Mouse (Mus musculus): ENCODE measurements around the gene Usp49. TPM values are rescaled to one million over a fixed set of nuclear protein-coding genes. Genes with fewer than 3 reads are reported as not detected.

The Usp49 gene
- polyA plus RNA-seq (2012; rRNA removed), result 67.0 and 80.5 TPM in 2 replicates

- Histone ChIP-seq H3K27ac (ENCODE audit: control insufficient read depth, insufficient read depth, low read depth, low read length) (peak within 1 kb of the TSS; percentile 81), H3K36me3 (ENCODE audit: control insufficient read depth, insufficient read depth, low read length) (no peaks in the 10 kb centered on the region; the same call in 1 of the 2 replicates), H3K4me3 (ENCODE audit: control insufficient read depth, low read depth, low read length) (peak within 1 kb of the TSS; percentile 97), H3K27me3 (ENCODE audit: control insufficient read depth, insufficient read depth, low read length) (no peaks in the 10 kb centered on the region), H3K4me1 (ENCODE audit: control insufficient read depth, insufficient read depth, low read length) (peaks cover 8% of the 10 kb centered on the region)
- TF ChIP-seq POLR2A (IDR thresholded peaks at IDR 0.05; ENCODE audit: control insufficient read depth, low read depth, low read length) (no peak), CTCF (IDR thresholded peaks at IDR 0.05; ENCODE audit: control insufficient read depth, insufficient read depth, insufficient replicate concordance, low read depth, low read length) (no peak)
Measured at GRCm38 (mm10) chr17:47630678-47631065, at the start of gene Usp49. TSS of gene Usp49 (plus strand) at chr17:47630690.

DNA sequence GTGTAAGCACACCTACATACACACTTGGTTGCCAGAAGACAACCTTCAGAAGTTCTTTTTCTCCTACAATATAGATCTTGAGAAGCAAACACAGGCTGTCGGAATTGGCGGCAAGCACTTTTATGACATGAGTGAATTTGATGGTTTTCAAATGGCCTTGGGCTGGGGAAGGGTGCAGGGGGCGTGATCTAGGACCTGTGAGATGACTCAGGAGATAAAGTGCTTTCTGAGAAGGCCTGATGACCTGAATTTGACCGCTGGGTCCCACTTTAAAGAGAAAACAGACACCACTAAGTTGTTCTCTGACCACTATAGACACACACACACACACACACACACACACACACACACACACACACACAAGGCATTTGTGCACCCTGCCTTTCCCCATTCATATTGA is 49.5 kb upstream of the Usp49 start:
- Histone ChIP-seq H3K36me3 (ENCODE audit: control insufficient read depth, insufficient read depth, low read length) (no peaks in the 10 kb centered on the region), H3K4me3 (ENCODE audit: control insufficient read depth, low read depth, low read length) (no peak overlapping the region), H3K4me1 (ENCODE audit: control insufficient read depth, insufficient read depth, low read length) (no peaks in the 10 kb centered on the region), H3K27ac (ENCODE audit: control insufficient read depth, insufficient read depth, low read depth, low read length) (no peak overlapping the region), H3K27me3 (ENCODE audit: control insufficient read depth, insufficient read depth, low read length) (no peaks in the 10 kb centered on the region)
- no peak for TF ChIP-seq POLR2A (IDR thresholded peaks at IDR 0.05; ENCODE audit: control insufficient read depth, low read depth, low read length)
- no peak for TF ChIP-seq CTCF (IDR thresholded peaks at IDR 0.05; ENCODE audit: control insufficient read depth, insufficient read depth, insufficient replicate concordance, low read depth, low read length)

DNA sequence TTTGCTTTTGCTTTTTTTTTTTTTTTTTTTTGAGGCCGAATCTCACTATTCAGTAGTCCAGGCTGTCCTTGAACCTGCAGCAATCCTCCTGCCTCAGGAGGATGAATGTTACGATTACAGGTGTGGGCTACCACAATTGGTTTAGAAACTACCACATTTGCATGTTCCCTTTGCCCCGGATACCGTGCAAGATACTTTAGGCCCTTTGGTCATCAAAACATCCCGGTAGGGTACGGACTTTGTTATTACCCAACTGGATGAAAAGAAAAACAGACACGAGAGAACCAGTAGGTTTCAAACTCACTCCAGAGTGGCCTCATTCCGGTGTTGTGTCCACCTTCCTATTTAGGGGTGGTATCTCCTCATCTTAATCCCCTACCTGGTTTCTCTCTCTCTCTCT is 42.0 kb upstream of the Usp49 start:
- Histone ChIP-seq H3K4me3 (ENCODE audit: control insufficient read depth, low read depth, low read length) (no peak overlapping the region), H3K27me3 (ENCODE audit: control insufficient read depth, insufficient read depth, low read length) (no peaks in the 10 kb centered on the region), H3K36me3 (ENCODE audit: control insufficient read depth, insufficient read depth, low read length) (no peaks in the 10 kb centered on the region), H3K27ac (ENCODE audit: control insufficient read depth, insufficient read depth, low read depth, low read length) (no peak overlapping the region), H3K4me1 (ENCODE audit: control insufficient read depth, insufficient read depth, low read length) (peaks cover 4% of the 10 kb centered on the region; the same call in 1 of the 2 replicates)
- TF ChIP-seq POLR2A (IDR thresholded peaks at IDR 0.05; ENCODE audit: control insufficient read depth, low read depth, low read length) (no peak), CTCF (IDR thresholded peaks at IDR 0.05; ENCODE audit: control insufficient read depth, insufficient read depth, insufficient replicate concordance, low read depth, low read length) (no peak)

GRCm38 (mm10) chr17:47591073-47591472 is 39.4 kb upstream of the Usp49 start:
- H3K4me3 ChIP-seq (ENCODE audit: control insufficient read depth, low read depth, low read length), result peak overlapping the region; percentile 82
- peaks cover 23% of the 10 kb centered on the region for H3K4me1 ChIP-seq (ENCODE audit: control insufficient read depth, insufficient read depth, low read length)
- TF ChIP-seq CTCF (IDR thresholded peaks at IDR 0.05; ENCODE audit: control insufficient read depth, insufficient read depth, insufficient replicate concordance, low read depth, low read length), result no peak
- TF ChIP-seq POLR2A (IDR thresholded peaks at IDR 0.05; ENCODE audit: control insufficient read depth, low read depth, low read length), result no peak
- no peaks in the 10 kb centered on the region for H3K36me3 ChIP-seq (ENCODE audit: control insufficient read depth, insufficient read depth, low read length)
- H3K27me3 ChIP-seq (ENCODE audit: control insufficient read depth, insufficient read depth, low read length), result no peaks in the 10 kb centered on the region
- H3K27ac ChIP-seq (ENCODE audit: control insufficient read depth, insufficient read depth, low read depth, low read length), result no peak overlapping the region

DNA sequence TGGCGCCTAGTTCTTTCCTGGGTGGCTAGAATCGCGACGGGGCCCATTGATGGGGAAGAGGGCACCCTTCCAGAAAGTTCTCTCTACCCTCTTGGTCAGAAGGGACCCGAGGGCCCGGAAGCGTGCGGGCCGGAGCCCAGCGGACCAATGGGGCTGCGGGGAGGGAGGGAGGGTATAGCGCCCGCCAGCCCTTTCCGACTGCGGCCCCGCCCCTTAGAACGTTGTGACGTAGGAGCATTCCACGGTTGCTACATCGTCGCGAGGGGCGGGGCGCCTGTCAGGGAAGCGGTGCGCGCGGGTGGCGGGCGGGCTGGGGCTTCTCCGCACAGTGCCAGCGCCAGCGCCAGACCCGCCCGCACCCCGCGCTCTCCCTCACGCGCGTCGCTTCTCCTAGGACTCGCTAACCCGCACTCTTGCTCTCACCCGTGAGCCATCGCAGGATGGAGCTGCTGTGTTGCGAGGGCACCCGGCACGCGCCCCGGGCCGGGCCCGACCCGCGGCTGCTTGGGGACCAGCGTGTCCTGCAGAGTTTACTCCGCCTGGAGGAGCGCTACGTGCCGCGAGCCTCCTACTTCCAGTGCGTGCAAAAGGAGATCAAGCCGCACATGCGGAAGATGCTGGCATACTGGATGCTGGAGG is 37.2 kb upstream of the Usp49 start:
- H3K4me1 ChIP-seq (ENCODE audit: control insufficient read depth, insufficient read depth, low read length), result peaks cover 29% of the 10 kb centered on the region

DNA sequence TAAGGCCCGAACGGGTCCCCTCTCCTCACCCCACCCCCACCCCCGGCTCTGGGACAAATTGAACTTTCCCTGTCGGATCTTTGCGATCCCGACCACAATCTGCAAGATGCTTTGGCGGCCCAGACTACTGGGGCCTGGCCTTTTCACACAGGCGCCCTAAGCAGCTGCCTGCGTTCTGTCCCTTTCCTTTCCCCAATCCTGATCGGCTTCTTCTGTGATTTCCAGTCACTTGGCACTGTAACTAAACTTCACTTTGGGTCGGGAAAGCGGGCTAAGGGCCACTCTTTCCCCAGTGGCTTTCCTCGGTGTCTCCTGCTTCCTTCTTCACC is 36.7 kb upstream of the Usp49 start:
- TF ChIP-seq CTCF (IDR thresholded peaks at IDR 0.05; ENCODE audit: control insufficient read depth, insufficient read depth, insufficient replicate concordance, low read depth, low read length), result no peak
- TF ChIP-seq POLR2A (IDR thresholded peaks at IDR 0.05; ENCODE audit: control insufficient read depth, low read depth, low read length), result no peak
- Histone ChIP-seq H3K27me3 (ENCODE audit: control insufficient read depth, insufficient read depth, low read length) (no peaks in the 10 kb centered on the region), H3K4me1 (ENCODE audit: control insufficient read depth, insufficient read depth, low read length) (peaks cover 29% of the 10 kb centered on the region), H3K27ac (ENCODE audit: control insufficient read depth, insufficient read depth, low read depth, low read length) (peak overlapping the region; percentile 65), H3K36me3 (ENCODE audit: control insufficient read depth, insufficient read depth, low read length) (no peaks in the 10 kb centered on the region), H3K4me3 (ENCODE audit: control insufficient read depth, low read depth, low read length) (peak overlapping the region; percentile 82)

More for the DNA sequence above, 37.2 kb upstream of the Usp49 start:
- no peaks in the 10 kb centered on the region for H3K36me3 ChIP-seq (ENCODE audit: control insufficient read depth, insufficient read depth, low read length)
- H3K27me3 ChIP-seq (ENCODE audit: control insufficient read depth, insufficient read depth, low read length), result no peaks in the 10 kb centered on the region
- peak overlapping the region; percentile 82 for H3K4me3 ChIP-seq (ENCODE audit: control insufficient read depth, low read depth, low read length)
- TF ChIP-seq POLR2A (IDR thresholded peaks at IDR 0.05; ENCODE audit: control insufficient read depth, low read depth, low read length) (0 out of 2 replicates have a peak, but pooled peaks have one; percentile 8), CTCF (IDR thresholded peaks at IDR 0.05; ENCODE audit: control insufficient read depth, insufficient read depth, insufficient replicate concordance, low read depth, low read length) (no peak)
- peak overlapping the region; percentile 54 for H3K27ac ChIP-seq (ENCODE audit: control insufficient read depth, insufficient read depth, low read depth, low read length)

DNA sequence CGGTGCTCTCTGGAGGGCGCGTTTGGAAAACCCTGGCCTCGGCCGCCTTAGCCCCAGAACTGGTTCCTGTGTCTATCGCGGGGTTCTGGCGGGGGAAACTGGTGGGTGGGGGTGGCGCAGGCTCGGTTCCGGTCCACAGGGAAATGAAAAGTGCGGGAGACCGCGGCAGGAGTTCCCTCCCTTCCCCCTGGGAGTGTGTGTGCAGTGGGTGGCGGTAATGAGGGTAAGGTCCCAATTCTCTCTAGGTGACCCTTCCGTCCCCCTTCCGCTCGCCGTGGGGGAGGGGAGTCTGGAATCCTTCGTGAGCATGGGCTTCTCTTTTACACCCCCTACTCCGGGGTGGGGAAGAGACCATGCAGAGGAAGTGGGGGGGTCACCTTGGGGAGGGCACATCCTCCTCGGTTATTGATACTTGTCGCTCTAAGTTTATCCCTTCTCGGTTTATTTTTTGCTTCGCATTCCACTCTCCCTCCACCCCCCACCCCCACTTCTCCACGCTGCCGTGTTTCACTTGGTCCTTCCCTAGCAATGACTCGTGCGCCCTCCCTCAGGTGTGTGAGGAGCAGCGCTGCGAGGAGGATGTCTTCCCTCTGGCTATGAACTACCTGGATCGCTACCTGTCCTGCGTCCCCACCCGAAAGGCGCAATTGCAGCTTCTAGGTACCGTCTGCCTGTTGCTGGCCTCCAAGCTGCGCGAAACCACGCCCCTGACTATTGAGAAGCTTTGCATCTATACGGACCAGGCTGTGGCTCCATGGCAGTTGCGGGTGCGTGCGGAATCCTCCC is 36.1 kb upstream of the Usp49 start:
- Histone ChIP-seq H3K36me3 (ENCODE audit: control insufficient read depth, insufficient read depth, low read length) (no peaks in the 10 kb centered on the region), H3K4me3 (ENCODE audit: control insufficient read depth, low read depth, low read length) (peak overlapping the region; percentile 82), H3K27me3 (ENCODE audit: control insufficient read depth, insufficient read depth, low read length) (no peaks in the 10 kb centered on the region), H3K4me1 (ENCODE audit: control insufficient read depth, insufficient read depth, low read length) (peaks cover 29% of the 10 kb centered on the region), H3K27ac (ENCODE audit: control insufficient read depth, insufficient read depth, low read depth, low read length) (peak overlapping the region; percentile 65)
- TF ChIP-seq CTCF (IDR thresholded peaks at IDR 0.05; ENCODE audit: control insufficient read depth, insufficient read depth, insufficient replicate concordance, low read depth, low read length) (no peak), POLR2A (IDR thresholded peaks at IDR 0.05; ENCODE audit: control insufficient read depth, low read depth, low read length) (no peak)

Data from testis, adult 2 months (tissue).